Mouse (Mus musculus) MEL (cell line): Measurements from ENCODE around the gene C5ar2.

Experiments used
- CHD1 ChIP-seq: IDR thresholded peaks from 2 replicates; pipeline ENCODE4 v1.6.1; 2012; ENCODE audit warnings: low read depth, mild to moderate bottlenecking, inconsistent platforms, low read length, improper control_type of control experiment
- CTCF ChIP-seq, 3 experiments: IDR thresholded peaks in 2 of 3; conservative IDR thresholded peaks in 1 of 3; 2 replicates each; pipeline ENCODE4 v1.5.1; 2011 to 2012; ENCODE audit warnings: low read length in 3 of 3, low read depth in 2 of 3, mild to moderate bottlenecking in 2 of 3, improper control_type of control experiment in 1 of 3, inconsistent platforms in 1 of 3, mixed read lengths in 1 of 3, moderate library complexity in 1 of 3; ENCODE audit not compliant: control insufficient read depth in 1 of 3, insufficient read depth in 1 of 3, poor library complexity in 1 of 3, severe bottlenecking in 1 of 3
- ELF1 ChIP-seq: IDR thresholded peaks from 2 replicates; pipeline ENCODE4 v1.6.1; 2014; ENCODE audit warnings: low read depth, mild to moderate bottlenecking, inconsistent platforms, low read length, improper control_type of control experiment, moderate library complexity
- GATA1 ChIP-seq: IDR thresholded peaks from 2 replicates; pipeline ENCODE4 v1.6.1; 2011; ENCODE audit warnings: low read depth, low read length, improper control_type of control experiment
- MAFK ChIP-seq: IDR thresholded peaks from 2 replicates; pipeline ENCODE4 v1.6.1; 2011; ENCODE audit warnings: low read depth, mild to moderate bottlenecking, low read length, improper control_type of control experiment, borderline replicate concordance
- POLR2A ChIP-seq, 2 experiments: IDR thresholded peaks; 2 replicates each; pipeline ENCODE4 v1.6.1; 2011 to 2012; ENCODE audit warnings: low read length in 2 of 2, mild to moderate bottlenecking in 2 of 2, control low read depth in 1 of 2, improper control_type of control experiment in 1 of 2, low read depth in 1 of 2, moderate library complexity in 1 of 2; ENCODE audit not compliant: control insufficient read depth in 1 of 2, insufficient read depth in 1 of 2, poor library complexity in 1 of 2
- POLR2AphosphoS2 ChIP-seq: IDR thresholded peaks from 2 replicates; pipeline ENCODE4 v1.6.1; 2011; ENCODE audit warnings: low read length, improper control_type of control experiment
- TAL1 ChIP-seq: IDR thresholded peaks from 2 replicates; pipeline ENCODE4 v1.6.1; 2012; ENCODE audit warnings: mild to moderate bottlenecking, inconsistent platforms, low read length, moderate library complexity, mixed read lengths
- UBTF ChIP-seq: IDR thresholded peaks from 2 replicates; pipeline ENCODE4 v1.6.1; 2012; ENCODE audit warnings: low read depth, mild to moderate bottlenecking, inconsistent platforms, low read length, improper control_type of control experiment, moderate library complexity, borderline replicate concordance; ENCODE audit not compliant: insufficient read depth

GRCm38 (mm10) chr7:16244067-16244466 is at the start of gene C5ar2:
- TF ChIP-seq CHD1 (no peak), MAFK (no peak), CTCF (IDR thresholded peaks at IDR 0.05 in 2 of 3, conservative IDR thresholded peaks at IDR 0.05 in 1 of 3; ENCODE audit: control insufficient read depth in 1 of 3, insufficient read depth in 1 of 3, low read depth in 2 of 3, low read length in 3 of 3, poor library complexity in 1 of 3, severe bottlenecking in 1 of 3) (no peak), ELF1 (no peak), POLR2A (IDR thresholded peaks at IDR 0.05; ENCODE audit: control insufficient read depth in 1 of 2, insufficient read depth in 1 of 2, low read depth in 1 of 2, low read length in 2 of 2, poor library complexity in 1 of 2) (no peak), GATA1 (no peak), UBTF (no peak), POLR2AphosphoS2 (no peak), TAL1 (no peak)
